Mouse (Mus musculus) heart, embryonic 14.5 days (tissue): Measurements from ENCODE around the gene Slfn9. TPM values are rescaled to one million over a fixed set of nuclear protein-coding genes. Genes with fewer than 3 reads are reported as not detected.
"Not testable (repeated sequence)": the region's sequence is repeated elsewhere in the genome, so short reads cannot be mapped to it uniquely, and the experiment has no call there.

Experiments
- ATAC-seq: fragments of 200-750 bp; cut with Nextera tagmentation; 2 replicates; pipeline ENCODE4 v1.8.0; 2017; ENCODE audit warnings: low read depth, moderate TSS enrichment; ENCODE audit not compliant: insufficient number of reproducible peaks, insufficient read depth, low FRiP score
- H3K27ac ChIP-seq, 2 experiments: fragments of 200-500 bp in 1 of 2; fragments of 300-500 bp in 1 of 2; sonication (generic) in 1 of 2; replicated peaks in 1 of 2; 2 replicates each; pipeline ENCODE4 v1.5.1; 2012 to 2014; ENCODE audit warnings: low read depth in 2 of 2, low read length in 2 of 2, control low read depth in 1 of 2, mild to moderate bottlenecking in 1 of 2, mixed read lengths in 1 of 2; ENCODE audit not compliant: control insufficient read depth in 1 of 2, insufficient read depth in 1 of 2
- H3K27me3 ChIP-seq: fragments of 300-500 bp; sonication (generic); 2 replicates; pipeline ENCODE4 v1.6.1; 2014; ENCODE audit warnings: mild to moderate bottlenecking, low read length, control low read depth; ENCODE audit not compliant: control insufficient read depth, insufficient read depth
- H3K36me3 ChIP-seq: fragments of 300-500 bp; sonication (generic); 2 replicates; pipeline ENCODE4 v1.6.1; 2014; ENCODE audit warnings: mild to moderate bottlenecking, control low read depth, low read length, mixed read lengths; ENCODE audit not compliant: control insufficient read depth, insufficient read depth
- H3K4me1 ChIP-seq, 2 experiments: fragments of 200-500 bp in 1 of 2; fragments of 300-500 bp in 1 of 2; sonication (generic) in 1 of 2; 2 replicates each; pipeline ENCODE4 v1.6.1; 2012 to 2014; ENCODE audit warnings: low read length in 2 of 2, control low read depth in 1 of 2, mixed read lengths in 1 of 2; ENCODE audit not compliant: control insufficient read depth in 2 of 2, insufficient read depth in 2 of 2
- H3K4me2 ChIP-seq: fragments of 300-500 bp; sonication (generic); 2 replicates; pipeline ENCODE4 v1.6.1; 2014; ENCODE audit warnings: mild to moderate bottlenecking, low read length
- H3K4me3 ChIP-seq, 2 experiments: fragments of 200-500 bp in 1 of 2; fragments of 300-500 bp in 1 of 2; sonication (generic) in 1 of 2; 2 replicates each; pipeline ENCODE4 v1.5.1; 2012 to 2014; ENCODE audit warnings: low read length in 2 of 2, mild to moderate bottlenecking in 2 of 2, control low read depth in 1 of 2, low read depth in 1 of 2, moderate library complexity in 1 of 2; ENCODE audit not compliant: control insufficient read depth in 1 of 2, insufficient read depth in 1 of 2
- H3K9ac ChIP-seq: fragments of 300-500 bp; sonication (generic); 2 replicates; pipeline ENCODE4 v1.6.1; 2014; ENCODE audit warnings: mild to moderate bottlenecking, low read length
- H3K9me3 ChIP-seq: fragments of 300-500 bp; sonication (generic); 2 replicates; pipeline ENCODE4 v1.6.1; 2016; ENCODE audit warnings: low read length, control low read depth; ENCODE audit not compliant: control insufficient read depth
- WGBS: fragments of 180-500 bp; shearing (Covaris S2); extraction: QIAGEN DNeasy Blood & Tissue Kit; methylation state at CpG from one replicate; pipeline ENCODE4 v1.1.7; 2014; 5-methylcytosine and 5-hydroxymethylcytosine counted together
- polyA plus RNA-seq: library from polyadenylated mRNA; unstranded; fragments of >200 nt; fragmentation: Nextera tagmentation; extraction: Ambion mirVana; gene quantifications from 2 replicates; pipeline ENCODE4 v1.2.1, GENCODE M21; 2014

Slfn9 gene
- polyA plus RNA-seq, 1 experiment from 2014 or later: 12.4 TPM

DNA sequence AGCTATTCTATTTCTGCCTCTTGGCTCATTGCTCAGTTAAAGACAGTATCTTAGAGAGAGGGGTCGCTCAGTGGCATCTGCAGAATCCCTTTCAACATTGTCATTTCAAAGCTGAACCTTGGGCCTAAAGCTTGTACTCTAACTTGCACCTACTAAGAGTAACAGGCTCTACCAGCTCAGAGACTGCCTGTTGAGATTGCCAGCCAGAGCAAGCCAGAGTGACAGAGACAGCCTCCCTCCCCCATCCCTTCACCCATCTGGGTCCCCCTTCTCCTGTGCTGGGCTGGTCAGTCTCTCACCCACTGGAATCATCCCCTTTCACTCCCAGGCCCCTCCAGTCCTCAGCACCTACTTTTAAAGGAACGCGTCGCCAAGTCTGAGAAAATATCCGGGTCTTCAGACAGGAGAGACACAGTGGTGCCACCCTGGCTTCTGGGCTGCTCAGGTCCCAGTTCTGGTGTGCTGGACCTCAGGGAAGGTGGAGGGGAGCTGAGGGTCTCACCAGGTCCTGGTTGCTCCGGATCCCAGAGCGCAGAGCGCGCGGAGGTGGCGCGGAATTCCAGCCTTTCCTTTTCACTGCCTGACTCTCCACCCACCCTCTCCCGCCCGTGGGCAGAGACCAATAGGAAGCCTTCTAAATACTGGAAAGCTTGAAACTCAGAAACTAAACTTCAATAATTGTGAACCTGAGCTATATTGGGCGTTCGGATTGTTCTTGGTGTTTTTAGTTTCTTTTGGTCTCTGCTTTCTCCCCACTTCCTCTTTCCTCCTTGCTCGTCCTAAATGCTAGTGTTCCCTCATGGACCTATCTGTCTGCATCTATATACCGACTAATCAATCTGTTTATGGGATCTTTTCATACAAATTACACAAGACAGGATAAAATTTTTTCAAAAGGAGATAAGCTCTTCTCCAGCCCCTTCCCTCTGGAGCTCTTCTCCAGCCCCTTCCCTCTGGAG lies 28.2 kb upstream of the Slfn9 start:
- 60% methylated on average over 18 of the region's 18 CpGs for WGBS
- H3K4me2 ChIP-seq, H3K36me3 ChIP-seq, ATAC-seq, H3K9me3 ChIP-seq, H3K4me1 ChIP-seq, H3K9ac ChIP-seq, H3K27me3 ChIP-seq, H3K4me3 ChIP-seq: not testable (repeated sequence)
- 0 out of 4 replicates have a peak overlapping the region, but pooled peaks of 1 of the 2 experiments have one; percentile 9 for H3K27ac ChIP-seq

DNA sequence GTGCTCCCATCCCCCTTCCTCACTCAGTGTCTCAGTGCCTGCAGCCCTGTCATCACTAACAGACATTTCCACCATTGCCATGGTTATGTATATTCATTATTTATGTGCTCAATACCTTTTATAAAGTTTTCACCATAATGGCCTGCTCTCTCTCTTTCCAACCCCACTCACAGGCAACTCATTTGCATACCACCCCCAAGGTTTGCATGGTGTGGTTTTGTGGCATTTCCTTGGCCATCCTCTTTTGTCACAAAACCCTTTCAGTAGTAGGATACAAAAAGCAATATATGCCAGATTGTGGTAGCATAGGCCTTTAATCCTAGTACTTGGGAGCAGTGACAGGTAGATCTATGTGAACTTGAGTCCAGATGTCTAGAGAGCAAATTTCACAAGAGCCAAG lies 24.5 kb upstream of the Slfn9 start:
- no peak for ATAC-seq

DNA sequence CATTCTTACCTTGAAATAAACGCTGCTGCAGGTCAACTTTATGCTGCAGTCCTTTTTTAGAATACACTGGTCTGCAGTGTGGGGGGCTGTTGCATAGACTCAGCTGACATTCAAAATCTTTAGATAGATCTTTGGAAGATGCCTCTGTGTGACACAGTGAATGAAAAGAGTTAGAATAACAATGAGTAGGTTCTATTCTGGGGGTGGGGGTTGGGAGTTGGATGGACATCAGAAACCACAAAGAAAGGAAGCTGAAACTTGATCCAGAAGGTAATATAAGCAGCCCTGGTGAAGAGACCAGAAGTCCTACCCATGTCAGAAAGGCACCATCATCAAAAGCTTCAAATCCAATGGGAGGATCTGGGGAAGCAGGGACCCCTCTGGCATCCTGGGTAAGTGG lies 21.7 kb upstream of the Slfn9 start:
- Histone ChIP-seq H3K9ac (no peak overlapping the region), H3K36me3 (no peaks in the 10 kb centered on the region), H3K4me3 (no peak overlapping the region), H3K4me1 (no peaks in the 10 kb centered on the region), H3K27ac (no peak overlapping the region), H3K9me3 (no peaks in the 10 kb centered on the region), H3K4me2 (no peak overlapping the region), H3K27me3 (no peaks in the 10 kb centered on the region)
- 75% methylated on average over 1 of the region's 1 CpGs for WGBS
- ATAC-seq: no peak

More for the DNA sequence above, 24.5 kb upstream of the Slfn9 start:
- no peak overlapping the region for H3K9ac ChIP-seq
- H3K9me3 ChIP-seq: no peaks in the 10 kb centered on the region
- no peak overlapping the region for H3K27ac ChIP-seq
- no peak overlapping the region for H3K4me2 ChIP-seq
- no peak overlapping the region for H3K4me3 ChIP-seq
- no peaks in the 10 kb centered on the region for H3K4me1 ChIP-seq
- no peaks in the 10 kb centered on the region for H3K36me3 ChIP-seq
- no peaks in the 10 kb centered on the region for H3K27me3 ChIP-seq

DNA sequence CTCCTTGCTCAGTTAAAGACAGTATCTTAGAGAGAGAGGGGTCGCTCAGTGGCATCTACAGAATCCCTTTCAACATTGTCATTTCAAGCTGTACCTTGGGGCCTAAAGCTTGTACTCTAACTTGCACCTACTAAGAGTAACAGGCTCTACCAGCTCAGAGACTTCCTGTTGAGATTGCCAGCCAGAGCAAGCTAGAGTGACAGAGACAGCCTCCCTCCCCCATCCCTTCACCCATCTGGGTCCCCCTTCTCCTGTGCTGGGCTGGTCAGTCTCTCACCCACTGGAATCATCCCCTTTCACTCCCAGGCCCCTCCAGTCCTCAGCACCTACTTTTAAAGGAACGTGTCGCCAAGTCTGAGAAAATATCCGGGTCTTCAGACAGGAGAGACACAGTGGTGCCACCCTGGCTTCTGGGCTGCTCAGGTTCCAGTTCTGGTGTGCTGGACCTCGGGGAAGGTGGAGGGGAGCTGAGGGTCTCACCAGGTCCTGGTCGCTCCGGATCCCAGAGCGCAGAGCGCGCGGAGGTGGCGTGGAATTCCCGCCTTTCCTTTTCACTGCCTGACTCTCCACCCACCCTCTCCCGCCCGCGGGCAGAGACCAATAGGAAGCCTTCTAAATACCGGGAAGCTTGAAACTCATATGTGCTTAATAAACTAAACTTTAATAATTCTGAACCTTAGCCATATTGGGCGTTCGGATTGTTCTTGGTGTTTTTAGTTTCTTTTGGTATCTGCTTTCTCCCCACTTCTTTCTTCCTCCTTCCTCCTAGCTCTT lies 831 bp downstream of the Slfn9 start:
- peak; percentile 74 for ATAC-seq

DNA sequence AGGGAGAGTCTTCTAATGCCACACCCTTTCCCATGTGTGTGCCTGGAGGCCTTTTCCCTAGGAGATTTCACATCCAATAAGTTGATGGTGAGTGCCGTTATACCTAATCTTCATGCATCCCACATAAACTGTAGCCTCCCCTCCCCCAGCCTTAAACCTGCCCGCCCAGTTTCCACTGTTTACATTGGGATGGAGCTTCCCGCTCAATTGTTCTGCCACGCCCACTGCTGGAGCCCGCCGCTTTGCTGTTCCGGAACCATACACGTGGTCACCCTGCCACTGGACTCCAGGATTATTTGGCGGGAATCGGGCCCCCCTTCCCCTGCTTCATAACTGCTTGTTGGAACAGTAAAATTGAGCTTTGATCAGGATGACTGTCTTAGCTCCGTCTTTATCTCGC lies 2.3 kb downstream of the Slfn9 start:
- H3K4me3 ChIP-seq: peak overlapping the region; percentile 4 to 16; a peak in 3 of 4 replicates
- H3K9me3 ChIP-seq: no peaks in the 10 kb centered on the region
- peaks cover 27% of the 10 kb centered on the region for H3K36me3 ChIP-seq
- peak overlapping the region; percentile 90 for H3K4me2 ChIP-seq
- H3K4me1 ChIP-seq: peaks cover 5 to 19% of the 10 kb centered on the region in 2 experiments; a peak in 3 of 4 replicates
- no peak overlapping the region for H3K27ac ChIP-seq
- H3K27me3 ChIP-seq: no peaks in the 10 kb centered on the region
- ATAC-seq: no peak
- peak overlapping the region; percentile 79 for H3K9ac ChIP-seq
- WGBS: 27% methylated on average over 12 of the region's 12 CpGs

More for the DNA sequence above, 831 bp downstream of the Slfn9 start:
- 6% methylated on average over 19 of the region's 19 CpGs for WGBS
- H3K4me1 ChIP-seq: peaks cover 5 to 19% of the 10 kb centered on the region in 2 experiments; a peak in 3 of 4 replicates
- peak overlapping the region; percentile 79 for H3K9ac ChIP-seq
- peaks cover 17% of the 10 kb centered on the region for H3K36me3 ChIP-seq
- not testable (repeated sequence) for H3K27me3 ChIP-seq, H3K9me3 ChIP-seq
- peak overlapping the region; percentile 90 for H3K4me2 ChIP-seq
- H3K4me3 ChIP-seq: peak overlapping the region; percentile 57 to 82
- peak overlapping the region; percentile 87 to 96 for H3K27ac ChIP-seq

DNA sequence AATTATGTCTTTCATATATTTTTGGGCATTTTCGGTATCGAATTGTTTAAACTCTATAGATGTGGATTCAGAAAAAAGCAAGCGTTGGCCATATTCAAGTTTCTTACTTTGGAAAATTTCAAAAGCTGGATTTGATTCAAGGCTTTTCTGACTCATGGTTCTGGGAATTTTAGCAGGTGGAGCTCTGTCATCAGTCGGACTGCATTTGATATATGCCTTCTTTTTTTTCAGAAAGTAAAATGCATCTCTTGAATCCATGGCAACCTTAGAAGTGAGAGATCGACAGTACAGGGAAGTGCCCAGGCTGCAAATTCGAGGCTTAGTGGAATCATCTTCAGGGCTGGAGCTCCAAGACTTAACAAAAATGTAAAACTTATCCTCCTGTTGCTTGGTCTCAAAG lies 4.0 kb downstream of the Slfn9 start:
- no peaks in the 10 kb centered on the region for H3K9me3 ChIP-seq
- H3K4me2 ChIP-seq: no peak overlapping the region
- H3K4me3 ChIP-seq: no peak overlapping the region
- H3K27ac ChIP-seq: no peak overlapping the region
- H3K9ac ChIP-seq: no peak overlapping the region
- H3K36me3 ChIP-seq: peaks cover 35% of the 10 kb centered on the region
- no peak for ATAC-seq
- H3K27me3 ChIP-seq: no peaks in the 10 kb centered on the region
- peaks cover 5 to 19% of the 10 kb centered on the region in 2 experiments; a peak in 3 of 4 replicates for H3K4me1 ChIP-seq
- 87% methylated on average over 6 of the region's 6 CpGs for WGBS

DNA sequence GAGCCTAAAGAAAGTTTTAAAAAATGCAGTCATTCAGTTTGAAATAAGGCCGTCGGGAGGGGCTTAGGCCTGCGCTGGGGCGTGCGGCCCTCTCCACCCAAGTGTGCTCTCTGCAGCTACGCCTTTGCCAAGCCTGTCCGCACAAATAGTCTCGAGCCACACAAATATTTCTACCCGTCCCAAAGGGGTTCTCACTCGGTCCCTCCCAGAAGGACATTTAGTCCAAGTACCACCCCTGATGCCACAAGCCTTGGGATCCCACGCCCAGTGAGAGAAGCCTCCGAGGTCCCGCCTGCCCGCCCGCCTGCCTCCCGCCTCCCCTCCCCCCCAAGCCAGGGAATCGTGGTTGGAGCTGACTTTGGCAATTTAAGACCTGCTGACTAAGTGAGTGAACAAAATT lies 8.4 kb downstream of the Slfn9 start:
- 86% methylated on average over 17 of the region's 17 CpGs for WGBS
- H3K36me3 ChIP-seq: peaks cover 72% of the 10 kb centered on the region
- no peaks in the 10 kb centered on the region for H3K27me3 ChIP-seq
- no peaks in the 10 kb centered on the region for H3K9me3 ChIP-seq
- no peaks in the 10 kb centered on the region for H3K4me1 ChIP-seq
- H3K9ac ChIP-seq: no peak overlapping the region
- no peak overlapping the region for H3K4me2 ChIP-seq
- no peak overlapping the region for H3K4me3 ChIP-seq
- H3K27ac ChIP-seq: no peak overlapping the region
- no peak for ATAC-seq
